Mouse (Mus musculus) C2C12 (cell line): Measurements from ENCODE around the gene Ccl2. TPM values are rescaled to one million over a fixed set of nuclear protein-coding genes. Genes with fewer than 3 reads are reported as not detected.

Experiments used
- H3K27me3 ChIP-seq: one replicate; pipeline ENCODE4 v1.6.1; 2011; ENCODE audit not compliant: control insufficient read depth, insufficient read depth, insufficient read length
- H3K36me3 ChIP-seq: one replicate; pipeline ENCODE4 v1.6.1; 2011; ENCODE audit not compliant: control insufficient read depth, insufficient read depth
- H3K4me3 ChIP-seq: one replicate; pipeline ENCODE4 v1.5.1; 2011; ENCODE audit warnings: mild to moderate bottlenecking, control low read depth; ENCODE audit not compliant: poor library complexity, insufficient read depth, severe bottlenecking
- H3K79me2 ChIP-seq: one replicate; pipeline ENCODE4 v1.6.1; 2011; ENCODE audit not compliant: control insufficient read depth, insufficient read depth
- H3K79me3 ChIP-seq: one replicate; pipeline ENCODE4 v1.6.1; 2011; ENCODE audit warnings: low read depth, control low read depth
- H3ac ChIP-seq: one replicate; pipeline ENCODE3; 2011; ENCODE audit warnings: low read depth; ENCODE audit not compliant: control insufficient read depth, insufficient read length
- CEBPB ChIP-seq: IDR thresholded peaks from one replicate; pipeline ENCODE4 v1.6.1; 2011; ENCODE audit warnings: low read depth, mild to moderate bottlenecking, control low read depth, moderate library complexity
- CTCF ChIP-seq: IDR thresholded peaks from one replicate; pipeline ENCODE4 v1.5.1; 2011; ENCODE audit not compliant: control insufficient read depth, insufficient read depth, insufficient read length
- FOSL1 ChIP-seq: IDR thresholded peaks from one replicate; pipeline ENCODE4 v1.8.0; 2011; ENCODE audit warnings: mild to moderate bottlenecking, low read length; ENCODE audit not compliant: poor library complexity, insufficient read depth, severe bottlenecking
- MAX ChIP-seq: IDR thresholded peaks from one replicate; pipeline ENCODE4 v1.6.1; 2011; ENCODE audit warnings: mild to moderate bottlenecking, control low read depth
- MYOD1 ChIP-seq: IDR thresholded peaks from one replicate; pipeline ENCODE4 v1.6.1; 2011; ENCODE audit warnings: low read depth; ENCODE audit not compliant: control insufficient read depth, insufficient read length
- MYOG ChIP-seq: IDR thresholded peaks from one replicate; pipeline ENCODE4 v1.6.1; 2011; ENCODE audit not compliant: control insufficient read depth, insufficient read length; ENCODE audit errors: extremely low read depth
- USF1 ChIP-seq: IDR thresholded peaks from one replicate; pipeline ENCODE4 v1.6.1; 2011; ENCODE audit warnings: low read depth, mild to moderate bottlenecking, control low read depth, moderate library complexity
- polyA plus RNA-seq: library from polyadenylated mRNA; unstranded; fragments of >200 nt; fragmentation: generic; extraction: Trizol; gene quantifications from one replicate; pipeline ENCODE4 v1.2.1, GENCODE M21; 2012; ENCODE audit warnings: missing spikeins

The Ccl2 gene
- polyA plus RNA-seq, 1 experiment: 31.4 TPM

- Histone ChIP-seq H3K79me3 (no peaks in the 10 kb centered on the region), H3K79me2 (no peaks in the 10 kb centered on the region), H3ac (no peak overlapping the region), H3K36me3 (no peaks in the 10 kb centered on the region), H3K27me3 (no peaks in the 10 kb centered on the region), H3K4me3 (no peak overlapping the region)
- TF ChIP-seq MAX (no peak), MYOG (no peak), USF1 (no peak), CEBPB (no peak), FOSL1 (no peak), CTCF (no peak), MYOD1 (no peak)
These were observed 38.3 kb downstream of the Ccl2 start for GRCm38 (mm10) chr11:82073686-82074085.

- TF ChIP-seq MYOD1 (no peak), MYOG (no peak), USF1 (no peak), CTCF (no peak), FOSL1 (no peak), MAX (no peak), CEBPB (no peak)
- Histone ChIP-seq H3K36me3 (no peaks in the 10 kb centered on the region), H3K79me3 (no peaks in the 10 kb centered on the region), H3K27me3 (no peaks in the 10 kb centered on the region), H3ac (no peak overlapping the region), H3K79me2 (no peaks in the 10 kb centered on the region), H3K4me3 (no peak overlapping the region)
These were observed 41.7 kb downstream of the Ccl2 start for GRCm38 (mm10) chr11:82077031-82077430.

- no peak overlapping the region for H3K4me3 ChIP-seq
These were observed 42.9 kb downstream of the Ccl2 start for GRCm38 (mm10) chr11:82078136-82078730.

GRCm38 (mm10) chr11:82080865-82081264 is 45.5 kb downstream of the Ccl2 start:
- Histone ChIP-seq H3K79me2 (no peaks in the 10 kb centered on the region), H3K79me3 (no peaks in the 10 kb centered on the region), H3K4me3 (no peak overlapping the region), H3ac (no peak overlapping the region), H3K36me3 (no peaks in the 10 kb centered on the region), H3K27me3 (no peaks in the 10 kb centered on the region)
- TF ChIP-seq USF1 (no peak), CEBPB (peak; percentile 88), CTCF (no peak), MAX (no peak), MYOG (no peak), FOSL1 (peak; percentile 18), MYOD1 (no peak)

More at GRCm38 (mm10) chr11:82078136-82078730, 42.9 kb downstream of the Ccl2 start:
- Histone ChIP-seq H3ac (no peak overlapping the region), H3K27me3 (no peaks in the 10 kb centered on the region), H3K36me3 (no peaks in the 10 kb centered on the region), H3K79me3 (no peaks in the 10 kb centered on the region), H3K79me2 (no peaks in the 10 kb centered on the region)
- TF ChIP-seq USF1 (no peak), CTCF (no peak), CEBPB (no peak), MYOD1 (no peak)

- H3K27me3 ChIP-seq: no peaks in the 10 kb centered on the region
- TF ChIP-seq MYOG: no peak
- no peak for TF ChIP-seq MYOD1
- no peak for TF ChIP-seq USF1
- TF ChIP-seq CTCF: no peak
- TF ChIP-seq FOSL1: no peak
- no peak for TF ChIP-seq MAX
- no peak for TF ChIP-seq CEBPB
- H3K79me2 ChIP-seq: no peaks in the 10 kb centered on the region
- no peak overlapping the region for H3K4me3 ChIP-seq
- no peak overlapping the region for H3ac ChIP-seq
- no peaks in the 10 kb centered on the region for H3K36me3 ChIP-seq
- H3K79me3 ChIP-seq: no peaks in the 10 kb centered on the region
These were observed 49.0 kb downstream of the Ccl2 start for GRCm38 (mm10) chr11:82084360-82084759.

Other genes with a start within 250 kb of the Ccl2 start
- not detected for gene 5530401A14Rik, start 174.9 kb upstream of the Ccl2 start, polyA plus RNA-seq
- not detected for gene Asic2, start 67.1 kb upstream of the Ccl2 start, polyA plus RNA-seq
- gene Gm17268, start 3.0 kb downstream of the Ccl2 start, polyA plus RNA-seq: not detected
- 14.8 TPM for gene Ccl7, start 10.1 kb downstream of the Ccl2 start, polyA plus RNA-seq
- 0.04 TPM for gene Ccl11, start 22.3 kb downstream of the Ccl2 start, polyA plus RNA-seq
- not detected for gene Ccl12, start 66.3 kb downstream of the Ccl2 start, polyA plus RNA-seq
- 1.8 TPM for gene Ccl8, start 79.6 kb downstream of the Ccl2 start, polyA plus RNA-seq